Mouse (Mus musculus) ZHBTc4 (cell line): ENCODE measurements around the gene Jak3.
A peak's percentile ranks its signal among the peaks of the same experiment; 100 is the strongest.

Experiments used
- DNase-seq: peaks from one replicate; pipeline ENCODE4 v3.0.0-alpha.2; 2011; ENCODE audit warnings: low read depth, low spot score

The Jak3 gene

GRCm38 (mm10) chr8:71676020-71676741 is at the start of gene Jak3:
Jak3 (plus strand) TSS chr8:71676296.
- peak; percentile 82 for DNase-seq

GRCm38 (mm10) chr8:71626753-71627152 is 49.3 kb upstream of the Jak3 start:
- DNase-seq, result no peak

DNA sequence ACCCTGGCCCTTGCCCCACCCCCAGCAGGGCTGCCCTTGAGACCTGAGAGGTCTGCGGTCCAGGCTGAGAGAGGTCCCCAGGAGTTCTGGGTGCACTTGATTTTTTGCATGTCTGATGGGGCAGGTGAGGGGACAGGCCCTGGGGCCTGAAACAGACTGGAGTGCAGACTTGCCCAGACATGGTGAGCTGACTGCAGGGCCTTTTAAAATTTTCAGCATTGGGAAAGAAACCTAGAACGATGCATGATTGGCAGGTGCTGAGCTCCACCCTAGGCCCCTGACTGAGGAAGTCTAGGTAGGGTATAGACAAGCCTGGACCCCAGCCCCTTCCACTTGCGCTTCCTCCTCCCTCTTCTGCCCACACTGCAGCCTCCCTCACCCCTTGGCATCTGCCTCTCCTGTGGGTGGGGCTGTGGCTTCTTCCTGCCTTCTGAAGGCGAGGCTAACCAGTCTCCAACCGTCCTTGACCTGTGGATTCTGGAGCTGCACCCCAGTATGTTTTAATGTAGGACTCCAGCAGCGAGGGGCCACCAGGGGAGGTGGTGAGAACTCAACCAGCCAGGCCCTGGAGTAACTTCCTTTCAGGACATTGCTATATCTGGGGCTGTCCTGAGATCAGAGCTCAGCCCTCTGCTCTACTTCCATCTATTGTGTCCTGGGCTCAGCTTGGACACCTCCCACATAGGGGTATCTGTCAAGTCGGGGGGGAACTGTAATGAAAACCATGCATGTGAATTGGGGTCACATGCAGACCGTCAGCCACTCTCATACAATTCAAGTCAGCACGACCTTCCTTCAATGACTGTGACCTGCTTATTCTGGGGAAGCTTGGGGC is 48.6 kb upstream of the Jak3 start:
- no peak for DNase-seq

DNA sequence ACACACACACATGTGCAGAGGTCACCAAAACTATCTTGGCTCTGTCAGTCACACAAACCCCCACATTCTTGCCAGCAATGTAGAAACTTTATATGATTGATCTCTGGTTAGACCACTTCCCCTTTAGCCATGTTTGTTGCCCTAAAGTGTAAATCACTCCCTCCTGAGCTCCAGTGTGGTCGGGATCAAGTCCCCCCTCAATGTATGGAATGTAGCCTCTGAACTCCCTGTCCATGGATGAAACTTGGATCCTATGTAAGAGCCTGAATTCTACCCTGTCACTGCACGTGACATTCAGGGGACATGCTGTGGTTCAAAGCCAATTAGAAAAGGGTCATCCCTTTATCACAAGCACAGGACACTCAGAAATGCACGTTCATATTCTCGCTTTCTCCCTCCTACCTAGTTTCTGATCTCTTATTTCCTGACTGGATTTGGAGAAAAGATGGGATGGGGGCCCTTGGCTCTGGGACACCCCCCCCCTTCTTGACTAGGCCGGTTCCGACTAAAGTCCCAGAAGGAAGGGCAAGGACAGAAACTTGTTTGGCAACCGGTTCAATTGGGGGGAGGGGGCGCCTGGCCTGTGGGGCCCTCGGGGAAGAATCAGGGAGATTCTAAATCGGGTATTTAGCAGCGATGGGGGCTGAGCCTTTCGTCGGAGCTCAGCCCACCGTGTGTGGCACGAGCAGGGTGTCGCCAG is 47.5 kb upstream of the Jak3 start:
- no peak for DNase-seq

- DNase-seq, result peak; percentile 97
Measured at GRCm38 (mm10) chr8:71629096-71629697, 46.9 kb upstream of the Jak3 start.

DNA sequence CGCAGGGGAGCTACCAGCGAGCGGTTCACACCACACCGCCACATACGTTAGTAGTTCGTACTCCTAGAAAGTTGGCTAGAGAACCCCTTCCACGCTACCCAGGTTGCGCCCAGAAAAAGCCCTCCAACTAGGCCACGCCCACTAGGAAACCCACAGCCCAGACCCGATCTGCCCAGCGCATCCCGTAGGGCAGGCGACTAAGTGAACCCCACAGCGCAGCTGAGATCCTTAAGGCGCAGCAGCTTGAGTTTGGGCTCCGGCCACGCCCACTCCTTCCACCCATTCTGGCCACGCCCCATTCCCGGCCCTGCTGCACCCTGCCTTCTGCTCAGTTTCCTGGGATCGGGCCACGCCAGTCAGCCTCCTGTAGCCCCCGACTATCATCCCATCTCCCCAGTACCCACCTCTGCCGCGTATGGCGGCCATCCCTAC is 46.3 kb upstream of the Jak3 start:
- peak; percentile 89 for DNase-seq

DNA sequence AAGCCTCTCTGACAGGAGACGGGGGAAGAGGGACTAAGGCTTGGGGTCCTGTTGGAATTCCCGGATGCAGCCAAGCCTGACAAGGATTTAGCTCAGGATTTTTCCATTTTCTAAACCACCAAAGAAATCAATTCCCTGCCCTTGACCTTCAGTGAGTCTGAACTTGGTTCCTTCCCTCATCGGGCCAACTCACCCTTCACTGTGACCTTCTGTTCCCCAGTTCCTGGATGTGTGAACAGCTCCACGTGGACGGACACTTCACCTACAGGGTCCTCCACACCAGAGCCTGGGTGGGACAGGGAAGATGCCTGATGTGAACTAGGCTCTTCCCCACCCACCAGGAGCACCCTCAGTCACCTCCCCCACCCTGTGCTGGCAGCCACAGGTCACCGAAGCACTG is 45.3 kb upstream of the Jak3 start:
- DNase-seq, result peak; percentile 24

DNA sequence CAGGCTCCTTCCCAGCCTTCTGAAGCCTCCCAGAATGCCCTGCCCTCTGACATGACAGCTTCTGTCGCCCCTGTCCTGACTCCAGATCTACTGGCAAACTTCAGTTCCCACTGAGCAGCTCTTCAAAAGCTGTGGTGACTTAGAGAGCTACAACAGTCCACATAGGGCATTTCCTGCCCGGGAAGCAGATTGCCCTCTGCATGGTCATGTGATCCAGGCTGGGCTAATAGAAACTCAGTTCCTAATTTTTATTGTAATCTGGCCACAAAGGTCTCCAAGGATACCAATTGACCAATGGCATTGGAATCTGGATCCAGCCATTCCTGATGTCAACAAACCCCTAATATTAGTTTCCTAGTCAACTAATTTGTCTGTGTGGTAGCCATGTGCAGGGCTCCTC is 44.2 kb upstream of the Jak3 start:
- no peak for DNase-seq

- DNase-seq, result peak; percentile 85
Measured at GRCm38 (mm10) chr8:71633164-71633563, 42.9 kb upstream of the Jak3 start.

DNA sequence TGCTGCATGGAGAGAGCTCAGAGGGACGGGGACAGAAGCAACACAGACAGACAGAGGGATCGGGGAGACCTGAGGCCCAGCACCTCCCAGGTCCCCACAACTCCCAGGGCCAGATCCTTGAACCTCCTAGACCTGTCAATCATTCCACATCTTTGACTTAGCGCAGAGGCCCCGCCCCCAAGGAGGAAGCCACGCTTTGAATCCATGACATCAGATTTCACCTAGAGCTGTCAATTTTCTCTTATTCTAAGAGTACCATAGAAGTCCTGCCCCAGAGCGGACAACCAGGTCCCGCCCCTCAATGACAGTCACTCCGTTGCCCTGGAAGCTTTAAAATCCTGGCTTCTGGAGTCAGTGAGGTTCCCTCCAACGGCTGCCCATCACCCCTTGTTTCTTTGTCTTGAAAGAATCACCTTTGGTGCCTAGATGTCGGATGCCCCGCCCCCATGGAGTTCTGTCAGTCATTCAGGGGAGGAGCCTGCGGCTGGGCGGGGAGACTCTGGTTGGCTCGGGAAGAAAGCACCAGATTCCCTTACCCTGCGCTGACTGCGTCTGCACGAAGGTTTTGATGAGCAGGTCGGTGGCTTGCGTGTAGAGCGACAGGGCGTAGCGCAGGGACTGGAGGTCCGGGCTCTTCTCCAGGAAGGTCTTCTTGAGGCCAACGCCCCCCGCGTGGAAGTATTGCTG is 42.0 kb upstream of the Jak3 start:
- DNase-seq, result peak; percentile 84

DNA sequence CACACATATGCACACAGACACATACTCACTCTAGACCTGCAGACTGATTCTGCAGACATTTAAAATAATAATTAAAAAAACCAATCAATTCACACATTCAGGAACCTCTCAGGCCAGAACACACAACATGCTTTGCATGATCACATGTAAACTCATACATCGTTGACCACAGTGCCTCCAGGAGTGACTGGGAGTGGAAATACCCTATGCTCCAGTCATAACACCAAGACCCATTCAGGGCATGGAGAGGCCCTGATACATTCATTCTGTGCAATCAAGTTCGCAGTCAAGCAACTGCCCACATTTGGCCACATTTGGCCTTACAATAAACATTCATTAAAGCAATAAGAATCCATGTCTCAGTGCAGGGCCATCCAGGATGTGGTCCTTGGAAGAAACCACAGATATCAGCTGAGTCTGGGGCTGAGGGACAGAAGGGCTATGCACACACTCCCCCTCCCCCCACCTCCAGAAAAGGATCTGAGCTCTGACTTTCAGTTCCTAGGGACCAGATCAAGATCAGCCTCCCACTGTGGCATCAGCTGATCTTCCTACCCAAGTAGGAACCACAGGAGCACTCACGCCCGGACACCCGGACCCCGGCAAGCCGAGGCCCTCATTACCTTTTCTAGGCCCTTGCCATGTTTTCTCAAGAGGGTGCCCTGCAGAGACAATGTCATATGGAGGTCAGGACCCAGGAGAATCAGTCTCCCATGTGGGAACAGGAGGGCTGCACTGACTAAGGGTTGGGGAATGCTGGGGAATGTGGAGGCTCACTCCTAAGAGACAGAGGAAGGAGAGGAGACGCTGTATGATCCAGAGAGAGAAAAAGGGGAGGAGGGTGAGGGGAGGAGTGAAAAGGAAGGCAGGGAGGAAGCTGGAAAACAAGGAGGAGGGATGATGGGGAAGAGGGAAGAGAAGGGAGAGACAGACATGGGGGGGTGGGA is 38.7 kb upstream of the Jak3 start:
- DNase-seq, result no peak

DNA sequence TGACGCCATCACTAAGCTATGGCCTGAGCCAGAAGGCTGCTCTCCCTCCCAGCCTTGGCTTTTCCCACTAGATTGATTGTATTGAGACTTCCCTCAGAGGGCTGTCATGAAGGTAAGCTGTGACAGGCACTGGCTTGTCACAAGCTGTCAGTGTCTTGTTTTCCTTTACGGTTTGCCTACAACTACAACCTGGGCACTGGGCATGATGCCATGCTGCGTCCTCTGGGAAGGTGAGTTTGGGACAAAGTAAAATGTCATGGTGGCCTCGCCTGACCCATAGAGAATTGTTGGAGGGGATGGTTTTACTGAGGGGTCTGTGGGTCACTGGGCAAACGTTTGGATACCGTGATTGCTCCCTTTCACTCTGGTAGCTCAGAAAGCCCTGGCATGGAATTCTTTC is 37.8 kb upstream of the Jak3 start:
- no peak for DNase-seq

DNA sequence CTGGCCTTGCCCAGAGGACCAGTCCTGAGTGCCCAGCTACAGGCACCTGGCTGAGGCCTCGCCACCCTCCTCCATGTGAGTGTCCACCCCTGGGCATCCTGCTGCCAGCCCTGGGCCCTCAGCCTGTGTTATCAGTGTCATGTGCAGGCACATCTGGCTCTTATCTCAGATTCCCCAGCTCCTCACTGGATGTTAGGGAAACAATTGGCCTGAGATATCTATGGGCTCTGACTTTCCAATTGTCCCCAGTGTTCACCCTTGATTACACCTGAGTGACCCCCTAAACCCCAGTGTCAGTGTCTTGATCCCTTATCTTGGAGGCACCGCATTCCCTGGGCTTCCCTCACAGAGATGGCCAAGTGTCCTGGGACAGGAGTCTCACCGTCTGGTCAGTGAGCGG is 36.8 kb upstream of the Jak3 start:
- no peak for DNase-seq

- DNase-seq, result no peak
Measured at GRCm38 (mm10) chr8:71645510-71645909, 30.6 kb upstream of the Jak3 start.

DNA sequence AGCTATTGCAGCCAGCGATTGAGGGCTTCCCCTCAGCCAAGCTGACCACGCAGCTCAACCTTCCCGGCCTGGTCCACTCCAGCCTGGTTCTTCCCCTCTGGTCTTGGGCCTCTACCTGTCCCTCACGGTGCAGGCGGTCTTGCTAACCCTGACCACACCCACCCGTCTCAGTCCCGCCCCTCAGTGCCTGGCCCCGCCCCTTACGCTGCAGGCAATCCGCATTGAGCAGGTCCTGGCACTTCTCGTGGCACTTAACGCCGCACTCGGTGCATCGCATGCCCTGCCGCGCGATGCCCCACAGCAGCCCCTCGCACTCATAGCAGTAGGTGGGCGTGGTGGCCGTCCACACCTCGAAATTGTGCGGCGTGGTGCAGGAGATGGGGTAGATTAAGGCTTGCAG is 21.5 kb upstream of the Jak3 start:
- DNase-seq, result peak; percentile 80

DNA sequence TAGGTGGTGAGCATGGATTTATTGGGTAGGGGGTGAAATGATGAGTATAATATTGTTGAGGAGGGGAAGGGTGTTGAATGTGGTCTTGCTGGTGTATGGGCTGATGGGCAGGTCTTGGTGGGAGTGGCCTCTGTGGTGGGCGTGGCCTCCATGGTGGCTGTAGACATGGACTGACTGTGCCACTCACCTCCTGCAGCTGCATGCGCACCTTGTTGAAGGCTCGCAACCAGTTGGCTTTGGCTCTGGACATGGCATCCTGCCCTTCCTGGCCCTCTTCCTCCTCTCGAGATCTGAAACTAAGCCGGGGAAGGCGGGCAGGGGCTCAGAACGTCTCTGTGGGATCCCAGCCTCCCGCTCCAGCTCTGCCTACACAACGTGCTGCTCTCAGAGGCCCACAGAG is 18.3 kb upstream of the Jak3 start:
- DNase-seq, result peak; percentile 36

DNA sequence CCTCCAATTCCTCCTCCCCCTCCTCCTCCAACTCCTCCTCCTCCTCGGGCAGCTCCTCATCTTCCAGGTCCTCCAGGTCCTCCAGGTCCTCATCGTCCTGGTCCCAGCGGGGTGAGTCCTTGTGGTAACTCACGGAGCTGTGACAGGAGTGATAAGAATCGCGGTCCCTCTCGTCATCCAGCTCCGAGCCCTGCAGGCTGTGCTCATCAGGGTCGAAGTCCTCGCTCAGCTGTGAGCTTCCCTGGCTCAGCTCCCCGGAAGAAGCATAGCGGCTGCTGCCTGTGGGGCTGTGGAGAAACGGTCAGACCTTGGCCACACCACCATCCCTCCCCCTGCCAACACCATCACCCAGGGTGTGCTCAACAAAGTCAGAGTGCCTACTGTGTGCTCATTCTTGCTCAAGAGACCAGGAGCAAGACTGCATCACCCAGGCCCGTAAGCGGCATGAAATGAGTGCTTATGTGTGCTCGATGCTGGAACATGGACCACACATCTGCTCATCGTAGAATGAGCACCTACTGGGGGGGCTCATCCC is 17.5 kb upstream of the Jak3 start:
- no peak for DNase-seq

DNA sequence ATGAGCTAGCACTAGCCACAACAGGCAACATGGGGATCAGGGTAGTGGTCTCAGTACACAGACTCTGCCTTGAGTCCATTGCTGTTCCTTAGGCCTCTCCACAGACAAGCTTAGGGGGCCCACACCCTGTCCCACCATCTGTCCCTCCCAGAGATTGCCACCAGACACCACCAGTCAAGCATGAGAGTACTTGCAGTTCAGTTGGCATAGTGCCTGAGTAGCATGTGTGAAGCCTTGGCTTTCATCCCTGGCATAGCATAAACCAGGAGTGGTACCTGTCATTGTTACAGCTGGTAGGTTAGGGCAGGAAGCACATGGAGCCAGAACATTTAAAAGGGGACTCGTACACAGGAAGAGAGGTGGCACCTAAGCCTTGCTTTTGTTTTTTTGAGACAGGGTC is 16.3 kb upstream of the Jak3 start:
- DNase-seq, result no peak

DNA sequence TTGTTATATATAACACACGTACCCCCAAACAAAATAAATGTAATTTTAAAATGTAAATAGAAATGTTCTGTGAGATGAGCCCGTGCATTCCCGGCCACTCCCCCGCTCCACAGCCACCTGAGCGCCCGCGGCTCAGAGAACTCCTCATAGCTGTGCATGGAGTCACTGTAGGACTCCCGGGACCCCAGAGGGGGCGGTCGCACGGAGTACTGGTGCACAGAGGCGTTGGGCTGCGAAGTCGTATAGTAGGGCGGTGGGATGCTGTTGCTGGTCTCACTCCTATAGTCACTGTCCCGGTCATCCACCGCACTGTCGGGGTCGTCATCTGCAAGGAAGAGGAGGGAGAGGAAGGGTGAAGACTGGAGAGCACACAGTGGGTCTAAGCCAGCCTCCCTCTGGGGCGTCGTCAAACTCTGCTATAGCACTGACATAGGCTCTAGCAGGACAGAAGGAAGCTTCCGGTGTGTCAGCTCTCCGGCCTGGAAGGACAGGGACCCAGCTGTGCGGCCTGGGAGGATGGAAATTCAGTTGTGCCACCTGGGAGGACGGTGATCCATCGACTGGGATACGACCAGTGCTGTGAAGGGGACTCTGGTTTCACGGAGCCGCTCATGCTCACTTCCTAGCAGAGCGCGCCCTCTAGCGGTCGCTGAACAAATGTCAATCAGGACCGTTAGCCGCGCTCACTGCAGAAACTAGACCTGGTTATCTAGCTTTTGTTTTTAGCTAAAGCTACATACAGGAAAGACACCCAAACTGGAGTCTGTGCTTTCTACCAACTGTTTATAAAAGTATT is 15.6 kb upstream of the Jak3 start:
- peak; percentile 91 for DNase-seq
